Mouse (Mus musculus) splenic B cell, adult 2 months (primary cell): ENCODE measurements around the gene Dnajb8.
A peak's percentile ranks its signal among the peaks of the same experiment; 100 is the strongest.

Source experiments
- DNase-seq: peaks from one replicate; pipeline ENCODE4 v3.0.0-alpha.2; 2011; ENCODE audit warnings: low read depth, low spot score
- H3K27me3 ChIP-seq: 2 replicates; pipeline ENCODE4 v1.6.1; 2012; ENCODE audit warnings: mild to moderate bottlenecking, low read length, moderate library complexity, mixed read lengths; ENCODE audit not compliant: control insufficient read depth, poor library complexity, insufficient read depth, severe bottlenecking
- H3K36me3 ChIP-seq: 2 replicates; pipeline ENCODE4 v1.6.1; 2012; ENCODE audit warnings: mild to moderate bottlenecking, low read length, moderate library complexity, mixed read lengths; ENCODE audit not compliant: control insufficient read depth, poor library complexity, insufficient read depth, severe bottlenecking

The Dnajb8 gene

GRCm38 (mm10) chr6:88232221-88232620 is 10.2 kb downstream of the Dnajb8 start:
- no peaks in the 10 kb centered on the region for H3K27me3 ChIP-seq
- no peak for DNase-seq
- H3K36me3 ChIP-seq: no peaks in the 10 kb centered on the region

DNA sequence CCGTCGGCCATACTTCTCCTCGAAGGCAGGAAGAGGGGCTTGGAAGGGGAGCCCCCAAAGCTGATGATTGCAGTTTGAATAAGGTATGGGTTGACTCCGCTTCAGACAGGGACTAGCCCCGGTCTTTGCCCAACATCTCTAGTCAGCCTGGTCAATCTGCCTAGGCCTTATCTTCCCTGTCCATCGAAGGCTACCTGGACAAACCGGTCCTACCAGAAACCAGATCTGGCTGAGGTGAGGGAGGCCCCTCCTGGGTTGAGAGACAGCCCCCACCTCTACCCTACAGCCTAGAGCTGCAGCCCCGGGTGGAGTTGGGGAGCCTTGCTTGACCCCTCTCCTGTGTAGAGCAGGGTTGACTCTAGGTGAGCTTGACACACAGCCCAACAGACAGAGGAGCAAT is 11.9 kb downstream of the Dnajb8 start:
- no peak for DNase-seq
- Histone ChIP-seq H3K27me3 (no peaks in the 10 kb centered on the region), H3K36me3 (no peaks in the 10 kb centered on the region)

DNA sequence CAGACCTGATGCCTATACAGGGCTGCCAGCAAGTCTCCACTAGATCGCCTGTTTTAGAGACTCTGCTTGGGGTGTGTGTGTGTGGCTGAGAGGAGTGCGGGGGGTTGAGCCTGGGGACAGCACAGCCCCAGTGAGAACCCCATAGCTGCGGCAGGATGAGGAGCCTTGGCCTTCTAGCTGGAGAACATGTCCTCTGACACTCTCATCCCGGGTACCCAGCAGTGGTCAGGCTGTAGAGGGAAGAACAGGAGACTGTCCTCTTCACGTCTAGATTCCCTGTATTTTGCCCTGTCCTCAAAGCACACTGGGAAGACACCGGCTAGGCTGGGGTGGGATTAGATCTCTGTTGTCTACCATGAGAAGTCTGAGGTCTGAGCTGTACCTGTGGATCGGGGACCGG is 13.4 kb downstream of the Dnajb8 start:
- no peak for DNase-seq
- no peaks in the 10 kb centered on the region for H3K36me3 ChIP-seq
- H3K27me3 ChIP-seq: no peaks in the 10 kb centered on the region

DNA sequence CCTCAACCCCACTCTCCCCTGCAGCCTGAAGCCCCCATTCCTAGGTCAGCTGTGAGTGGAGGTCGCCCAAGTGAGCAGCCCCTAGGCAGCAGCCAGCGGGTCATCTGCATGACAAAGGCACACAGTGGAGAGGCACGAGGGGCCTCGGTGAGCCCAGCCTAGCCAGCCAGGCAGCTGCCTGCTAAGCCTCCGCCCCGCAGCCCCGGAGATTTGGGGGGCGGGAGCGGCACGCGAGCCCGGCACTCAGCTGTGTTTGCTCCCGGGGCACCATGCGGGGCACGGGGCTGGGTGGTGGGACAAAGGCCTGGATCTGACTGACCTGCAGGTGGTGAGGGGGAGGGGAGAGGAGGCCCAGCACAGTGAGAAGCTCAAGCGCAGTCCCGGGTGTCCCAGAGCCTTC is 13.9 kb downstream of the Dnajb8 start:
- no peak for DNase-seq
- Histone ChIP-seq H3K27me3 (no peaks in the 10 kb centered on the region), H3K36me3 (no peaks in the 10 kb centered on the region)

DNA sequence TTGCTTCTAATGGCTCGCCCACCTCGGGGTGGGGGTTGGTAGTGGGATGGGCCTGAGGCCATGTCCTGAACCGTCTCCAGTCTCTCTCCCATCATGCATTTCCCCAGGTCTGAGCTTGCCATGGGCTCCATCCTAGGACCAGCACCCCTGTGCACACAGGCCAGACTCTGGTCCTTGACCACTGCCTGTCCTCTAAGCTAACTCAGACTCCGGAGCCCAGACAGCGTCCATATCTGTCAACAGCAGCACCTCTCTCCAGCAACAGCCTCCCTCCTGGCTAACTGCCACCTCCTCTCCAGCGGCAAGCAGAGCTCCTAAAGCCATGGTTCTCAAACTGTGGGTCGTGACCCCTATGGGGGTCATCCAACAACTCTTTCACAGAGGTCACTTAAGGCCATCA is 14.4 kb downstream of the Dnajb8 start:
- no peak for DNase-seq
- Histone ChIP-seq H3K36me3 (no peaks in the 10 kb centered on the region), H3K27me3 (no peaks in the 10 kb centered on the region)

DNA sequence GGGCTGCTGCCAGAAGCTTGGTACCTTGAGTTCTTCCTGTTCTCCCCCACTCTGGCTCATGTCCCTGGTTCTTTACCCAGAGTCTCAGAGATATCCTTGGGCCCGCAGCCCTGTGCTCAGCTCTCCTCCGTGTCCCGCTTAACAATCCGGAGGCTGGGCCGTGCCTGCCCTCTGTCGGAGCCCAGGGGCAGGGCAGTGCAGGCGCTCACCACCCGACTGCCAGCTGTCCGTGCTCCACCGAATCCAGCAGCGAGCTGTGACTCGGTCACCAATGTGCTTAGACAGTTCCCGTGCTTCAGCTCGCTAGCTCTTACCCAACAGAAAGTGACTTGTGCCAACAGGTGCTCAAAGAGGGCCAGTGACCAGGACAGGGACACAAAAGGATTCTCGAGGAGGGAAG is 20.5 kb downstream of the Dnajb8 start:
- no peaks in the 10 kb centered on the region for H3K36me3 ChIP-seq
- peak; percentile 15 for DNase-seq
- H3K27me3 ChIP-seq: no peaks in the 10 kb centered on the region

DNA sequence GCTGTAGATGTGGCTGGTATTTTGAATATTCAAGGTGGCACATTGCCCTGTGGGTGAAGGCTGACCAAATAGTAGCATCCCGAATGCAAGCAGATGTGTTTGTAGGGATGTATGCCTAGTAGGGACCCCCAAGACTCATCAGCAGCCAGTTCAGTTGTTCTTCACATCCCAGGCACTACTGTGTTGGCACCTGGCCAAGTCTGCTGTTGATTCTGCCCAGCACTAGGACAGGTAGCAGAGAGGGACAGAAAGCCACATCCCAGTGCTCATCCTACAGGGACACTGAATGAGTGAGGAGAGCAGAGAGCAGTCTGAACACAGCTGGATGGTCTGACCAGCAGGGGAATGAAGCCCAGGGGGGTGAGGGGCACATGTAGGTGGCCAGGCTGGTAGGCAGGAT is 27.2 kb downstream of the Dnajb8 start:
- peak; percentile 3 for DNase-seq
- Histone ChIP-seq H3K36me3 (no peaks in the 10 kb centered on the region), H3K27me3 (no peaks in the 10 kb centered on the region)

DNA sequence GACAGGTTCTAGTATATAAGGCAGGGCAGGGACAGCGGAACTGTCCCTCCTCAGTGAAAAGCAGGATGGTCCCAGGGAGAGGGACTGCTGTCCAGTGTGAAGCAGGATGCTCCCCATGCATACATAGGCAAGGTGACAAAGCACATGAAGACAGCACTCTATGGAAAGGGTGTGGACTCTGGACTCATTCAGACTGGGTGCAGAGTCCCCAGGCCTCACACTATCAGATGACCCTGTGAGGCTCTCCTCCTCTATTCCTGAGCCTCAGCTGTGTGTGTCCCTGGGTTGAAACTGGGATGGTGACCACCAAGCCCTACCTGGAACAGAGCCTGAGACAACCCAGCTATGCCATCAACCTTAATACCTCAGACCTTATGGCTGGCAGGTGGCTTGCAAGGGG is 29.3 kb downstream of the Dnajb8 start:
- no peak for DNase-seq
- Histone ChIP-seq H3K36me3 (no peaks in the 10 kb centered on the region; the same call in 1 of the 2 replicates), H3K27me3 (no peaks in the 10 kb centered on the region)

GRCm38 (mm10) chr6:88251798-88252478 is 29.9 kb downstream of the Dnajb8 start:
- Histone ChIP-seq H3K27me3 (no peaks in the 10 kb centered on the region), H3K36me3 (no peaks in the 10 kb centered on the region; the same call in 1 of the 2 replicates)
- DNase-seq: no peak

DNA sequence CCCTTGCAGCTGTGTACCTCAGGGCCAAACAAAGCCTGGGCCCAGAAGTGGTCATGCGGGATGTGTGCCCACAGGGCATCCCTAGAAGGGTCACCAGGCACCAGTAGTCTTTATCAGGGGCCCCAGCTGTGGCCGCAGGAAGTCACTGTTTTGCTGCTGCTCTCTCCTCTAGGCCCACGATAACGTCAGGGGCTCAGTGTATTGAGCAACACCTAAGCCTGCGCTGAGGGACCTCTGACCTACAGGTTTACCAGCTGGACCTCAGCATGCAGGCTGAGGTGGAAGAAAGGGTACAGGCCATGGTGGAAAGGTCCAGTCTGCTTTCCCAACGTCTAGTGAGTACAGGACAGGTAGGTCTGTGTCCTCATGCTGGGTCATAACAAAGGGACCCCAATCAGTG is 32.0 kb downstream of the Dnajb8 start:
- no peak for DNase-seq
- H3K36me3 ChIP-seq: no peaks in the 10 kb centered on the region; the same call in 1 of the 2 replicates
- no peaks in the 10 kb centered on the region for H3K27me3 ChIP-seq

- no peak for DNase-seq
- H3K36me3 ChIP-seq: no peaks in the 10 kb centered on the region; the same call in 1 of the 2 replicates
- H3K27me3 ChIP-seq: no peaks in the 10 kb centered on the region
Measured at GRCm38 (mm10) chr6:88255435-88255834, 33.4 kb downstream of the Dnajb8 start.

DNA sequence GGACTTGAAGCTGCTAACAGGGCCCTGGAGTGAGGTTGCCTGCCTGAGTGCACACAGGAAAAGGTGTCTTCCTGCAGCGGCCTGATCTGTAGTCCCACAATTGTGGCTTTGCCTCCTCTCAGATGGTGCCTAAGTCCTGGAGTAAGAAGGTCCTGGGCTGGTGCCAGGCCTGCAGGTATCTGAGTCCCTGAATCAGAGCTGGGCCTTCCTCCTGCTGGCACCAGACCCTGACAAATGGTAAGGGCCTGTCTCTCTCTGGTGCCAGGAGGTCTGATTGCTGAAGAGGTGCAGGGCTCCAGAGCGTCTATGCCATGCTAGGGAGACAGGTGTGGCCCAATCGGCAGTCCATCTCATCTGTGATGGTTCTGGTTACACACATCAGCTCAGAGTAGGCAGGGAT is 37.6 kb downstream of the Dnajb8 start:
- Histone ChIP-seq H3K36me3 (no peaks in the 10 kb centered on the region; the same call in 1 of the 2 replicates), H3K27me3 (no peaks in the 10 kb centered on the region)
- no peak for DNase-seq

DNA sequence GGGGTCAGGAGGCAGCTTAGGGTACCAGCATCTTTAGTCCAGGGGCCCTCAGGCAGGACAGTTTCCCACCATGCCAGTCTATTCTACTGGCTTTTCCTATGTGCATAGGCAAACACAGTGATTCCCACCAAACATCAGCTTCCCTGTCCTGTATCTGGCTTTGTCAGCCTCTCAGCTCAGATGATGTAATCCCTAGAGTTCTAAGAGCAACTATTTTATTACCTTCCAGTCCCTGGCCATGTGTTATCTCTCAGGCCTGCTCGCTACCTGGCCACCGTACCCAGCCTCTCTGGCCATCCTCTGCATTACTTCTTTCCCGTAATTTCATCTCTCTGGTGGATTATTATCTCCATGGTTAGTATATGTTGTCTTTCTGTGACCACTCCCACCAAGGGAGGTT is 38.6 kb downstream of the Dnajb8 start:
- no peaks in the 10 kb centered on the region for H3K27me3 ChIP-seq
- DNase-seq: no peak
- H3K36me3 ChIP-seq: no peaks in the 10 kb centered on the region; the same call in 1 of the 2 replicates

GRCm38 (mm10) chr6:88262160-88262559 is 40.1 kb downstream of the Dnajb8 start:
- DNase-seq: no peak
- Histone ChIP-seq H3K36me3 (no peaks in the 10 kb centered on the region), H3K27me3 (no peaks in the 10 kb centered on the region)

DNA sequence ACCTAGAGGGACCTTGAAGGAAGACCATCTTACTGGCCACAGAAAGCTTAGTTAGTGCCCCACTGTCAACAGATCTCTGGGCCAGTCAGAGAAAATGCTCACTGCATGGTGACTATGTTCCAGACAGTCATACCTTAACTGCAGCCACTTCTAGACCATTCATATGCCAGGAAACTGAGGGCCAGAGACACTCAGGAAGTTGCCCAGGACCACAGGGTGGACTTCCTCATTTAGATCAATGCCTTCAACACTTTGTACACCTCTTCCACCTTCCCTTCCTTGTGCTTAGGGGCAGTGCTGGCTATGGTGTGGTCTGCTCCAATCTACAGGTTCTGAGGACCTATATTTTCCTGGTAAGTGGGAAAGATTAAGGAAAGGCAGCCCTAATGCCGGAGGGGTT is 43.3 kb downstream of the Dnajb8 start:
- DNase-seq: no peak
- H3K27me3 ChIP-seq: no peaks in the 10 kb centered on the region
- H3K36me3 ChIP-seq: no peaks in the 10 kb centered on the region

DNA sequence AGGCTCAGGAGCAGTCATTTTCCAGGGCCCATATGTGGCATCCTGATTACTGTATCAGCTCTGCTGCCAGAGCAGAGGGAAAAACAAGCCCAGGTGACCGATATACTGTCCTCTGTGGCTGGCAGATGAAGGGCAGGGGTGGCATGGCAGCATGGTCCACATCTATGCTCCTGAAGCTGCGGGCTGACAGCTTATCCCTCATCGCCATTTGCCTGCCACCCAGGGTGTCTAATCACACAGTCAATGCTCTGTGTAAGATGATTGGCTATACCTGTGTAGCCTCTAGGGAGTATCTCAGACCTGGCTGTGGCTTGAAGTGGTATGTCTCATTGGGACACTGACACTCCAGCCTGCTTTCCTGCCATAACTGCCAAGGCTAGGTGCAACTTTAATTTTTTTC is 44.0 kb downstream of the Dnajb8 start:
- Histone ChIP-seq H3K27me3 (no peaks in the 10 kb centered on the region), H3K36me3 (no peaks in the 10 kb centered on the region)
- no peak for DNase-seq
